Mouse (Mus musculus): ENCODE measurements around the gene 4930548H24Rik.

- TF ChIP-seq MYOG (IDR thresholded peaks at IDR 0.05; ENCODE audit: control insufficient read depth, extremely low read depth, insufficient read length) = no peak
- TF ChIP-seq USF1 (IDR thresholded peaks at IDR 0.05; ENCODE audit: low read depth) = no peak
- no peak for TF ChIP-seq MAX (IDR thresholded peaks at IDR 0.05)
- TF ChIP-seq CTCF (IDR thresholded peaks at IDR 0.05; ENCODE audit: control insufficient read depth, insufficient read depth, insufficient read length) = no peak
- TF ChIP-seq CEBPB (IDR thresholded peaks at IDR 0.05; ENCODE audit: low read depth) = no peak
- no peak for TF ChIP-seq FOSL1 (IDR thresholded peaks at IDR 0.05; ENCODE audit: insufficient read depth, low read length, poor library complexity, severe bottlenecking)
These were observed 32.6 kb upstream of the 4930548H24Rik start for GRCm38 (mm10) chr5:31452886-31453410.

Measured in C2C12 (cell line).